Mouse (Mus musculus): ENCODE measurements around the gene Midn. TPM values are rescaled to one million over a fixed set of nuclear protein-coding genes. Genes with fewer than 3 reads are reported as not detected.

Gene Midn
- polyA plus RNA-seq (2011; ENCODE audit: insufficient read depth, insufficient read length, low read depth, missing spikeins), result 67.4 and 73.2 TPM in 2 replicates

- Histone ChIP-seq H3K27ac (ENCODE audit: insufficient read depth, low read length) (peak within 1 kb of the TSS; percentile 96), H3K36me3 (ENCODE audit: control insufficient read depth, insufficient read depth, low read length, poor library complexity, severe bottlenecking) (peaks cover 17% of the 10 kb centered on the region), H3K9ac (ENCODE audit: low read depth, poor library complexity, severe bottlenecking) (peak within 1 kb of the TSS; percentile 88), H3K4me3 (ENCODE audit: low read depth, low read length) (peak within 1 kb of the TSS; percentile 96), H3K9me3 (replicated peaks; ENCODE audit: control insufficient read depth, insufficient read depth, low read length, poor library complexity, severe bottlenecking) (no peaks in the 10 kb centered on the region), H3K27me3 (ENCODE audit: control insufficient read depth, insufficient read depth, low read length, poor library complexity, severe bottlenecking) (no peaks in the 10 kb centered on the region), H3K4me1 (ENCODE audit: control insufficient read depth, insufficient read depth, low read length) (peaks cover 6% of the 10 kb centered on the region)
- TF ChIP-seq CTCF (IDR thresholded peaks at IDR 0.05; ENCODE audit: low read depth, low read length) (peak; percentile 61), POLR2A (IDR thresholded peaks at IDR 0.05; ENCODE audit: insufficient read depth, low read length) (peak; percentile 86), EP300 (IDR thresholded peaks at IDR 0.05; ENCODE audit: insufficient read depth, low read depth, low read length) (0 out of 2 replicates have a peak, but pooled peaks have one; percentile 2)
Measured at GRCm38 (mm10) chr10:80147719-80148601, at the start of gene Midn. Midn (plus strand) TSS chr10:80148272.

- H3K4me1 ChIP-seq (ENCODE audit: control insufficient read depth, insufficient read depth, low read length), result peaks cover 8% of the 10 kb centered on the region
- no peak overlapping the region for H3K27ac ChIP-seq (ENCODE audit: insufficient read depth, low read length)
- no peaks in the 10 kb centered on the region for H3K9me3 ChIP-seq (replicated peaks; ENCODE audit: control insufficient read depth, insufficient read depth, low read length, poor library complexity, severe bottlenecking)
- H3K27me3 ChIP-seq (ENCODE audit: control insufficient read depth, insufficient read depth, low read length, poor library complexity, severe bottlenecking), result no peaks in the 10 kb centered on the region
- H3K4me3 ChIP-seq (ENCODE audit: low read depth, low read length), result no peak overlapping the region
- H3K36me3 ChIP-seq (ENCODE audit: control insufficient read depth, insufficient read depth, low read length, poor library complexity, severe bottlenecking), result no peaks in the 10 kb centered on the region
- no peak for TF ChIP-seq EP300 (IDR thresholded peaks at IDR 0.05; ENCODE audit: insufficient read depth, low read depth, low read length)
- no peak for TF ChIP-seq POLR2A (IDR thresholded peaks at IDR 0.05; ENCODE audit: insufficient read depth, low read length)
- no peak for TF ChIP-seq CTCF (IDR thresholded peaks at IDR 0.05; ENCODE audit: low read depth, low read length)
- H3K9ac ChIP-seq (ENCODE audit: low read depth, poor library complexity, severe bottlenecking), result no peak overlapping the region
Measured at GRCm38 (mm10) chr10:80098630-80099029, 49.4 kb upstream of the Midn start.

DNA sequence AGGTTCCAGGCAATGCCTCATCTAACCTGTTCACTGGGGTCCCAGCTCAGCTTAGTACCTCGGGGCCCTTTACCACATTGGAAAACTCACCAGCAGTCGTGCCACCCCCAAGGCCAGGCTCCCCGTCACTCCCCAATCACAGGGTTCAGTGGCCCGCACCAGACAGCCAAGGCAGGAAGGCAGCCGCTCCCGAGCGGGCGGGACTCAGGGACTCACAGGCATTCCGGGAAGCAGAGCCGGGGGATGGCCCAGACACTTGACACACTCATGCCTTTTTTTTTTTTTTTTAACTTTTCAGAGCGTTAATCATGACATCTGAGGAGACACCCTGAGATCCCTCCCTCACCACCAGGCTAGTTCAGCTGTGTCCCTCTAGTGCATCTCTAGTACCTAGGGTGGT, 47.1 kb upstream of the Midn start:
- H3K36me3 ChIP-seq (ENCODE audit: control insufficient read depth, insufficient read depth, low read length, poor library complexity, severe bottlenecking), result no peaks in the 10 kb centered on the region
- no peaks in the 10 kb centered on the region for H3K27me3 ChIP-seq (ENCODE audit: control insufficient read depth, insufficient read depth, low read length, poor library complexity, severe bottlenecking)
- no peak for TF ChIP-seq EP300 (IDR thresholded peaks at IDR 0.05; ENCODE audit: insufficient read depth, low read depth, low read length)
- H3K9me3 ChIP-seq (replicated peaks; ENCODE audit: control insufficient read depth, insufficient read depth, low read length, poor library complexity, severe bottlenecking), result no peaks in the 10 kb centered on the region
- 0 out of 2 replicates have a peak overlapping the region, but pooled peaks have one; percentile 2 for H3K4me3 ChIP-seq (ENCODE audit: low read depth, low read length)
- H3K9ac ChIP-seq (ENCODE audit: low read depth, poor library complexity, severe bottlenecking), result no peak overlapping the region; the same call in 1 of the 2 replicates
- no peak overlapping the region for H3K27ac ChIP-seq (ENCODE audit: insufficient read depth, low read length)
- H3K4me1 ChIP-seq (ENCODE audit: control insufficient read depth, insufficient read depth, low read length), result peaks cover 10% of the 10 kb centered on the region

DNA sequence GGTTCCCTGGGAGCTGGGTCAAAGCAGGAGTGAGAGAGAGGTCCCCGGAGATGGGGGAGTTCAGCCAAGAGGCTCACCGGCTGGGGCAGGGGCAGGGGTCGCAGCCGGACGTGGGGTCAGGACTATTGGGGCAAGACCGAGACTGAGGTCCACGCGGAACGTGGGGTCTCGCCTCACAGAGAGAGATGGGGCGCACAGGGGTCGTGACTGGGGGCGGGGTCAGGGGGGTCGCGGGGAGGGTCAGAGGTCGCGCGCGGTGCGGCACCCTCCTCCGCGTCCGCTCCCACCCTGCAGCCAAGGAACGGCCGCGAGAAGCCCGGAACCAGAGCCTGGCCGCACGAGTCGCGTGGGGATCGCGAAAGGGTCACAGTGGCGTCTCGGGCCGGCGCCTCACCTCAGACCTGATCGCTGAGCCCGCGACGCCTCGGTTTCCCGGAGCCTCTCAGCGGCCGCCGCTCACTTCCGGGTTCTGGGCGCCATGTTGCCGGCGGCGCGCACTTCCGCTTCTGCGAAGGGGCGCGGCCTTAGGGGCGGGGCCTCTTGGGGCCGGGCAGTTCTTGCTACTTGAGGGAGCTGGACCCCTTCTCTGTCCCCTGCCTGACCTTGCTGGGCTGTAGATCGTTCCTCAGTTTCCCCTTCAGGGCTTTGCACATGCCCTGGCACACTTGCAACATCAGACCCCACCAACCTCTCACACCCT, 45.7 kb upstream of the Midn start:
- Histone ChIP-seq H3K27me3 (ENCODE audit: control insufficient read depth, insufficient read depth, low read length, poor library complexity, severe bottlenecking) (no peaks in the 10 kb centered on the region), H3K27ac (ENCODE audit: insufficient read depth, low read length) (no peak overlapping the region), H3K4me1 (ENCODE audit: control insufficient read depth, insufficient read depth, low read length) (peaks cover 13% of the 10 kb centered on the region), H3K4me3 (ENCODE audit: low read depth, low read length) (peak overlapping the region; percentile 91), H3K9me3 (replicated peaks; ENCODE audit: control insufficient read depth, insufficient read depth, low read length, poor library complexity, severe bottlenecking) (no peaks in the 10 kb centered on the region), H3K36me3 (ENCODE audit: control insufficient read depth, insufficient read depth, low read length, poor library complexity, severe bottlenecking) (no peaks in the 10 kb centered on the region), H3K9ac (ENCODE audit: low read depth, poor library complexity, severe bottlenecking) (peak overlapping the region; percentile 82)
- 0 out of 2 replicates have a peak, but pooled peaks have one; percentile 20 for TF ChIP-seq EP300 (IDR thresholded peaks at IDR 0.05; ENCODE audit: insufficient read depth, low read depth, low read length)
- no peak for TF ChIP-seq POLR2A (IDR thresholded peaks at IDR 0.05; ENCODE audit: insufficient read depth, low read length)
- no peak for TF ChIP-seq CTCF (IDR thresholded peaks at IDR 0.05; ENCODE audit: low read depth, low read length)

GRCm38 (mm10) chr10:80103032-80103431, 45.0 kb upstream of the Midn start:
- no peaks in the 10 kb centered on the region for H3K27me3 ChIP-seq (ENCODE audit: control insufficient read depth, insufficient read depth, low read length, poor library complexity, severe bottlenecking)
- no peaks in the 10 kb centered on the region for H3K9me3 ChIP-seq (replicated peaks; ENCODE audit: control insufficient read depth, insufficient read depth, low read length, poor library complexity, severe bottlenecking)
- H3K4me1 ChIP-seq (ENCODE audit: control insufficient read depth, insufficient read depth, low read length), result peaks cover 12% of the 10 kb centered on the region
- no peak overlapping the region for H3K4me3 ChIP-seq (ENCODE audit: low read depth, low read length)
- peak overlapping the region; percentile 82; the same call in 1 of the 2 replicates for H3K9ac ChIP-seq (ENCODE audit: low read depth, poor library complexity, severe bottlenecking)
- H3K27ac ChIP-seq (ENCODE audit: insufficient read depth, low read length), result no peak overlapping the region
- no peaks in the 10 kb centered on the region for H3K36me3 ChIP-seq (ENCODE audit: control insufficient read depth, insufficient read depth, low read length, poor library complexity, severe bottlenecking)
- TF ChIP-seq POLR2A (IDR thresholded peaks at IDR 0.05; ENCODE audit: insufficient read depth, low read length), result no peak
- TF ChIP-seq CTCF (IDR thresholded peaks at IDR 0.05; ENCODE audit: low read depth, low read length), result no peak
- no peak for TF ChIP-seq EP300 (IDR thresholded peaks at IDR 0.05; ENCODE audit: insufficient read depth, low read depth, low read length)
